Mouse (Mus musculus) erythroblast, embryonic 14.5 days (primary cell): ENCODE results near the gene Fsd2.

Experiments
- GATA1 ChIP-seq: IDR thresholded peaks from 2 replicates; pipeline ENCODE4 v1.6.1; 2012; ENCODE audit warnings: low read length, inconsistent platforms, mixed read lengths
- TAL1 ChIP-seq: IDR thresholded peaks from 3 replicates; pipeline ENCODE4 v1.6.1; 2012; ENCODE audit warnings: low read length, inconsistent platforms, mixed read lengths

- TF ChIP-seq TAL1 = no peak
- TF ChIP-seq GATA1 = no peak; the same call in 1 of the 2 replicates
These were observed 6.7 kb upstream of the Fsd2 start for GRCm38 (mm10) chr7:81573397-81573796.
